Mouse (Mus musculus): ENCODE measurements around the gene Atg13. TPM values are rescaled to one million over a fixed set of nuclear protein-coding genes. Genes with fewer than 3 reads are reported as not detected.
"Not testable (repeated sequence)": the region's sequence is repeated elsewhere in the genome, so short reads cannot be mapped to it uniquely, and the experiment has no call there.

The Atg13 gene
- total RNA-seq (2021) = 10 to 100 TPM; 72.0 to 74.3 TPM

- peak; percentile 84 to 88 for DNase-seq (ENCODE audit: extremely low spot score in 1 of 2, low spot score in 1 of 2)
Measured at GRCm38 (mm10) chr2:91710272-91711234, at the start of gene Atg13, which contains the start of gene Harbi1. Atg13 (minus strand) TSS chr2:91710576. Harbi1 (plus strand) TSS chr2:91710852.

- peak in 1 of 2 experiments; percentile 9 for DNase-seq (ENCODE audit: extremely low spot score in 1 of 2, low spot score in 1 of 2)
Measured at GRCm38 (mm10) chr2:91749811-91750261, 39.5 kb upstream of the Atg13 start.

GRCm38 (mm10) chr2:91744686-91745085 lies 34.3 kb upstream of the Atg13 start:
- DNase-seq (ENCODE audit: extremely low spot score in 1 of 2, low spot score in 1 of 2) = no peak

GRCm38 (mm10) chr2:91739586-91739985 lies 29.2 kb upstream of the Atg13 start:
- no peak for DNase-seq (ENCODE audit: extremely low spot score in 1 of 2, low spot score in 1 of 2)

- DNase-seq (ENCODE audit: extremely low spot score in 1 of 2, low spot score in 1 of 2) = no peak
Measured at GRCm38 (mm10) chr2:91735221-91735620, 24.8 kb upstream of the Atg13 start.

- peak; percentile 76 to 83 for DNase-seq (ENCODE audit: extremely low spot score in 1 of 2, low spot score in 1 of 2)
Measured at GRCm38 (mm10) chr2:91729971-91730821, 19.8 kb upstream of the Atg13 start, which contains the start of gene Ambra1. Ambra1 (plus strand) TSS chr2:91730134.

- no peak for DNase-seq (ENCODE audit: extremely low spot score in 1 of 2, low spot score in 1 of 2)
Measured at GRCm38 (mm10) chr2:91729571-91729970, 19.2 kb upstream of the Atg13 start.

GRCm38 (mm10) chr2:91727011-91727410 lies 16.6 kb upstream of the Atg13 start:
- DNase-seq (ENCODE audit: extremely low spot score in 1 of 2, low spot score in 1 of 2) = no peak

- not testable (repeated sequence) for DNase-seq (ENCODE audit: extremely low spot score in 1 of 2, low spot score in 1 of 2)
Measured at GRCm38 (mm10) chr2:91725476-91725875, 15.1 kb upstream of the Atg13 start.

- DNase-seq (ENCODE audit: extremely low spot score in 1 of 2, low spot score in 1 of 2) = no peak
Measured at GRCm38 (mm10) chr2:91724716-91725115, 14.3 kb upstream of the Atg13 start.

- no peak for DNase-seq (ENCODE audit: extremely low spot score in 1 of 2, low spot score in 1 of 2)
Measured at GRCm38 (mm10) chr2:91723951-91724350, 13.6 kb upstream of the Atg13 start.

GRCm38 (mm10) chr2:91723382-91723781 lies 13.0 kb upstream of the Atg13 start:
- no peak for DNase-seq (ENCODE audit: extremely low spot score in 1 of 2, low spot score in 1 of 2)

- DNase-seq (ENCODE audit: extremely low spot score in 1 of 2, low spot score in 1 of 2) = no peak
Measured at GRCm38 (mm10) chr2:91718276-91718675, 7.9 kb upstream of the Atg13 start.

- no peak for DNase-seq (ENCODE audit: extremely low spot score in 1 of 2, low spot score in 1 of 2)
Measured at GRCm38 (mm10) chr2:91714921-91715320, 4.5 kb upstream of the Atg13 start.

- no peak for DNase-seq (ENCODE audit: extremely low spot score in 1 of 2, low spot score in 1 of 2)
Measured at GRCm38 (mm10) chr2:91711256-91711925, 1.0 kb upstream of the Atg13 start.

GRCm38 (mm10) chr2:91708361-91708760 lies 2.0 kb downstream of the Atg13 start:
- no peak for DNase-seq (ENCODE audit: extremely low spot score in 1 of 2, low spot score in 1 of 2)

- DNase-seq (ENCODE audit: extremely low spot score in 1 of 2, low spot score in 1 of 2) = no peak
Measured at GRCm38 (mm10) chr2:91706456-91706855, 3.9 kb downstream of the Atg13 start.

GRCm38 (mm10) chr2:91705736-91706135 lies 4.6 kb downstream of the Atg13 start:
- DNase-seq (ENCODE audit: extremely low spot score in 1 of 2, low spot score in 1 of 2) = no peak

GRCm38 (mm10) chr2:91701366-91701765 lies 9.0 kb downstream of the Atg13 start:
- DNase-seq (ENCODE audit: extremely low spot score in 1 of 2, low spot score in 1 of 2) = no peak

GRCm38 (mm10) chr2:91699225-91699624 lies 11.2 kb downstream of the Atg13 start:
- DNase-seq (ENCODE audit: extremely low spot score in 1 of 2, low spot score in 1 of 2) = no peak
